Mouse (Mus musculus) heart, postnatal 0 days (tissue): ENCODE results near the gene Dgka.
"Not testable (repeated sequence)": the region's sequence is repeated elsewhere in the genome, so short reads cannot be mapped to it uniquely, and the experiment has no call there.

Source experiments
- CTCF ChIP-seq: IDR thresholded peaks from 2 replicates; pipeline ENCODE4 v1.5.1; 2016; ENCODE audit warnings: antibody characterized with exemption, control low read depth, low read depth
- EP300 ChIP-seq: IDR thresholded peaks from 2 replicates; pipeline ENCODE4 v1.6.1; 2016; ENCODE audit warnings: antibody characterized with exemption, low read depth

DNA sequence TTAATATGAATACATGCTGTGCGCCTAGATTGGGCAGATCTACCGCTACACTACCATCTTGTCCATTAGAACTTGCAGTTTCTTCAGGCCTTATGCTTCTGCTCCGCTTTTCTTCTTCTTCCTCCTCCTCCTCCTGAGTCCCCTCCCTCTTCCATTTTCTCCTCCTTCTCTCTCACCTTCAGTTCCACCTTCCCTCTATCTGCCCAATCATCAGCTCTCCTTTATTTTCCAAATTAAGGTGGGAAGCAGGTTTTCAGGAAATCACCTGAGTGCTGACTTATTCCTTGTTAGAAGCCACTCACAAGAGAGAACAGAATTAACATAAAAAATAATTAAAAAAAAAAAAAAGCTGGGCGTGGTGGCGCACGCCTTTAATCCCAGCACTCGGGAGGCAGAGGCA, 33.3 kb downstream of the Dgka start:
- not testable (repeated sequence) for TF ChIP-seq CTCF, EP300
